In genomic region chr15:99703676-99704040, GRCm38 (mm10) we compare ENCODE assay signal across 10 mouse cellular contexts. TPM values are rescaled to one million over a fixed set of nuclear protein-coding genes. Genes with fewer than 3 reads are reported as not detected.
DNase-seq lines count a peak whose midpoint lies in the region; ATAC-seq lines count a peak whose summit lies in the region.
"Had no signal": no experiment of that assay in that cellular context is flagged by ENCODE, and none has a peak within 500 bp of the region (broad histone marks: within the 10 kb centered on the region; RNA-seq: fewer than 3 reads in every experiment).

No protein-coding gene starts in this region.

- H3K4me3 ChIP-seq in lung, embryonic 15.5 days: peak overlapping the region; percentile 85; the same call in 1 of the 2 replicates
- peak overlapping the region; percentile 83; the same call in 1 of the 2 replicates for H3K4me3 ChIP-seq in limb, embryonic 10.5 days
- no peak overlapping the region for H3K4me3 ChIP-seq in stomach, embryonic 16.5 days (replicated peaks; ENCODE audit: low read length)

- DNase-seq in adrenal gland, adult 2 months: peak; percentile 65
- no peak for DNase-seq in adrenal gland, adult 18-20 months (ENCODE audit: low spot score in 2 of 2)
- no peak for DNase-seq in lung, adult 18-20 months
- no peak for DNase-seq in limb, embryonic 10.5 days (ENCODE audit: low spot score)
- no peak for DNase-seq in adipocyte (ENCODE audit: low spot score)
- DNase-seq in right cerebral cortex, adult 18-20 months: no peak
- DNase-seq: cerebellum, postnatal 36 days had no signal

- WGBS in lung, embryonic 15.5 days: 76% methylated on average over 5 of the region's 5 CpGs
- WGBS in limb, embryonic 10.5 days: 82% methylated on average over 5 of the region's 5 CpGs
- WGBS in stomach, embryonic 16.5 days: 74% methylated on average over 5 of the region's 5 CpGs

- no peaks in the 10 kb centered on the region; the same call in 1 of the 2 replicates for H3K27me3 ChIP-seq in lung, embryonic 15.5 days
- peaks cover 11% of the 10 kb centered on the region; the same call in 1 of the 2 replicates for H3K27me3 ChIP-seq in limb, embryonic 10.5 days (ENCODE audit: low read depth, poor library complexity, severe bottlenecking)
- no peaks in the 10 kb centered on the region for H3K27me3 ChIP-seq in stomach, embryonic 16.5 days (ENCODE audit: control insufficient read depth, insufficient read depth, low read length)

- 0 out of 2 replicates have a peak overlapping the region, but pooled peaks have one; percentile 4 for H3K9ac ChIP-seq in lung, embryonic 15.5 days
- no peak overlapping the region for H3K9ac ChIP-seq in stomach, embryonic 16.5 days (ENCODE audit: low read length)

- peaks cover 40% of the 10 kb centered on the region for H3K36me3 ChIP-seq in lung, embryonic 15.5 days
- H3K36me3 ChIP-seq in limb, embryonic 10.5 days: peaks cover 54% of the 10 kb centered on the region
- H3K36me3 ChIP-seq in stomach, embryonic 16.5 days (ENCODE audit: control insufficient read depth, insufficient read depth, low read length): peaks cover 11% of the 10 kb centered on the region

- H3K9me3 ChIP-seq in lung, embryonic 15.5 days: no peaks in the 10 kb centered on the region
- no peaks in the 10 kb centered on the region for H3K9me3 ChIP-seq in limb, embryonic 10.5 days (replicated peaks)
- no peaks in the 10 kb centered on the region for H3K9me3 ChIP-seq in stomach, embryonic 16.5 days (replicated peaks; ENCODE audit: control insufficient read depth, low read length)

- H3K4me1 ChIP-seq in lung, embryonic 15.5 days: peaks cover 23% of the 10 kb centered on the region
- peaks cover 31% of the 10 kb centered on the region for H3K4me1 ChIP-seq in limb, embryonic 10.5 days
- peaks cover 23% of the 10 kb centered on the region for H3K4me1 ChIP-seq in stomach, embryonic 16.5 days (ENCODE audit: control insufficient read depth, insufficient read depth, low read length)

- no peak for ATAC-seq in lung, embryonic 15.5 days (ENCODE audit: borderline replicate concordance, extremely low read depth, low FRiP score, low TSS enrichment)
- ATAC-seq in stomach, embryonic 16.5 days (ENCODE audit: insufficient read depth, low FRiP score): no peak
- ATAC-seq: lung, postnatal 0 days had no signal

- H3K27ac ChIP-seq in lung, embryonic 15.5 days: peak overlapping the region; percentile 97; the same call in 1 of the 2 replicates
- no peak overlapping the region for H3K27ac ChIP-seq in limb, embryonic 10.5 days
- no peak overlapping the region for H3K27ac ChIP-seq in stomach, embryonic 16.5 days (ENCODE audit: low read length)

- peak overlapping the region; percentile 76 for H3K4me2 ChIP-seq in lung, embryonic 15.5 days
- H3K4me2 ChIP-seq in stomach, embryonic 16.5 days (ENCODE audit: low read depth, low read length): peak overlapping the region; percentile 21; the same call in 1 of the 2 replicates

RNA-seq across cellular contexts. Expression of gene Gm17349, which starts 1.6 kb away (rescaled TPM):
- total RNA-seq in adrenal gland, adult 2 months (2021): 10 to 100 TPM; 22.1 to 33.4 TPM
- polyA plus RNA-seq in adrenal gland, adult 2 months (2012; rRNA removed): 111 and 156 TPM in 2 replicates
- 10 to 100 TPM; 19.1 to 42.3 TPM for total RNA-seq in adrenal gland, adult 18-20 months (2021)
- not detected in 2 replicates for polyA plus RNA-seq in lung, embryonic 15.5 days (2015; fragmentation: Nextera tagmentation; extraction: Ambion mirVana)
- not detected in 2 replicates for polyA plus RNA-seq in limb, embryonic 10.5 days (2016; fragmentation: Nextera tagmentation; extraction: Ambion mirVana)
- not detected in 2 replicates for polyA plus RNA-seq in stomach, embryonic 16.5 days (2015; fragmentation: Nextera tagmentation; extraction: Ambion mirVana)

RNA-seq across cellular contexts. Expression of gene Smarcd1, which starts 1.7 kb away (rescaled TPM):
- 10 to 100 TPM; 37.6 to 53.6 TPM for total RNA-seq in adrenal gland, adult 2 months (2021)
- polyA plus RNA-seq in adrenal gland, adult 2 months (2012; rRNA removed): 74.6 and 76.9 TPM in 2 replicates
- 10 to 100 TPM; 43.1 to 44.2 TPM for total RNA-seq in adrenal gland, adult 18-20 months (2021)
- 41.1 and 50.7 TPM in 2 replicates for polyA plus RNA-seq in lung, embryonic 15.5 days (2015; fragmentation: Nextera tagmentation; extraction: Ambion mirVana)
- polyA plus RNA-seq in limb, embryonic 10.5 days (2016; fragmentation: Nextera tagmentation; extraction: Ambion mirVana): 84.0 and 85.8 TPM in 2 replicates
- polyA plus RNA-seq in stomach, embryonic 16.5 days (2015; fragmentation: Nextera tagmentation; extraction: Ambion mirVana): 17.0 and 20.9 TPM in 2 replicates

RNA-seq across cellular contexts. Expression of gene Gpd1, which starts 13.7 kb away (rescaled TPM):
- total RNA-seq in adrenal gland, adult 2 months (2021): 1,000 to 10,000 TPM; 1,060 to 1,239 TPM
- polyA plus RNA-seq in adrenal gland, adult 2 months (2012; rRNA removed): 708 and 828 TPM in 2 replicates
- 1,000 to 10,000 TPM; 1,249 to 2,641 TPM for total RNA-seq in adrenal gland, adult 18-20 months (2021)
- polyA plus RNA-seq in lung, embryonic 15.5 days (2015; fragmentation: Nextera tagmentation; extraction: Ambion mirVana): 0.82 and 1.1 TPM in 2 replicates
- polyA plus RNA-seq in limb, embryonic 10.5 days (2016; fragmentation: Nextera tagmentation; extraction: Ambion mirVana): 0.29 and 0.59 TPM in 2 replicates
- 7.4 and 9.2 TPM in 2 replicates for polyA plus RNA-seq in stomach, embryonic 16.5 days (2015; fragmentation: Nextera tagmentation; extraction: Ambion mirVana)

RNA-seq across cellular contexts. Expression of gene Cox14, which starts 21.8 kb away (rescaled TPM):
- total RNA-seq in adrenal gland, adult 2 months (2021): 100 to 1,000 TPM; 202 to 243 TPM
- polyA plus RNA-seq in adrenal gland, adult 2 months (2012; rRNA removed): 685 and 754 TPM in 2 replicates
- total RNA-seq in adrenal gland, adult 18-20 months (2021): 100 to 1,000 TPM; 181 to 213 TPM
- polyA plus RNA-seq in lung, embryonic 15.5 days (2015; fragmentation: Nextera tagmentation; extraction: Ambion mirVana): 132 and 137 TPM in 2 replicates
- polyA plus RNA-seq in limb, embryonic 10.5 days (2016; fragmentation: Nextera tagmentation; extraction: Ambion mirVana): 113 and 127 TPM in 2 replicates
- 171 and 173 TPM in 2 replicates for polyA plus RNA-seq in stomach, embryonic 16.5 days (2015; fragmentation: Nextera tagmentation; extraction: Ambion mirVana)

RNA-seq across cellular contexts. Expression of gene Asic1, which starts 33.5 kb away (rescaled TPM):
- total RNA-seq in adrenal gland, adult 2 months (2021): under 1 TPM; 0.59 to 0.72 TPM
- polyA plus RNA-seq in adrenal gland, adult 2 months (2012; rRNA removed): 0.37 and 0.71 TPM in 2 replicates
- total RNA-seq in adrenal gland, adult 18-20 months (2021): under 1 TPM; 0.50 to 0.70 TPM
- polyA plus RNA-seq in lung, embryonic 15.5 days (2015; fragmentation: Nextera tagmentation; extraction: Ambion mirVana): 1.4 and 1.8 TPM in 2 replicates
- polyA plus RNA-seq in limb, embryonic 10.5 days (2016; fragmentation: Nextera tagmentation; extraction: Ambion mirVana): 1.1 TPM in 2 replicates
- polyA plus RNA-seq in stomach, embryonic 16.5 days (2015; fragmentation: Nextera tagmentation; extraction: Ambion mirVana): 0.89 and 0.92 TPM in 2 replicates

Comparison
In these comparisons a context has a peak if more than half of its experiments do, and no peak if none do; other contexts are left out.
1. RNA of gene Gm17349, which starts 1.6 kb away (polyA plus RNA-seq): 111 to 156 TPM in adrenal gland, adult 2 months; not detected in lung, embryonic 15.5 days, not detected in limb, embryonic 10.5 days and not detected in stomach, embryonic 16.5 days; every median in the first group is over 100 times any median in the second.
2. RNA of gene Gpd1, which starts 13.7 kb away (polyA plus RNA-seq): 708 to 828 TPM in adrenal gland, adult 2 months; 7.4 to 9.2 TPM in stomach, embryonic 16.5 days, 0.82 to 1.1 TPM in lung, embryonic 15.5 days and 0.29 to 0.59 TPM in limb, embryonic 10.5 days; every median in the first group is over 10 times any median in the second.